In genomic region chr11:116843261-116844233, GRCm38 (mm10) we compare ENCODE assay signal across 8 mouse cellular contexts. TPM values are rescaled to one million over a fixed set of nuclear protein-coding genes. Genes with fewer than 3 reads are reported as not detected.
A peak's percentile ranks its signal among the peaks of the same experiment; 100 is the strongest.
DNase-seq lines count a peak whose midpoint lies in the region; ATAC-seq and TF ChIP-seq lines count a peak whose summit lies in the region.

Gene Mettl23 (plus strand): TSS chr11:116843278.
Gene Jmjd6 (minus strand): TSS chr11:116843449.

- H3K9me3 ChIP-seq in embryonic facial prominence, embryonic 14.5 days (ENCODE audit: control insufficient read depth, low read length), result no peaks in the 10 kb centered on the region
- H3K9me3 ChIP-seq in limb, embryonic 13.5 days, result no peaks in the 10 kb centered on the region
- no peaks in the 10 kb centered on the region for H3K9me3 ChIP-seq in midbrain, embryonic 16.5 days (replicated peaks; ENCODE audit: control insufficient read depth, low read length, poor library complexity, severe bottlenecking)

- H3K79me2 ChIP-seq in heart, adult 2 months (replicated peaks; ENCODE audit: control insufficient read depth, insufficient read depth, low read length), result no peaks in the 10 kb centered on the region; the same call in 1 of the 2 replicates

- no peak for TF ChIP-seq CTCF in heart, adult 2 months (IDR thresholded peaks at IDR 0.05)

- TF ChIP-seq EP300 in heart, adult 2 months (IDR thresholded peaks at IDR 0.05; ENCODE audit: insufficient read depth, low read depth, low read length), result peak; percentile 82; the same call in 1 of the 2 replicates

- WGBS in embryonic facial prominence, embryonic 14.5 days, result under 1% methylated on average over 50 of the region's 72 CpGs
- WGBS in heart, adult 2 months, result 1% methylated on average over 72 of the region's 72 CpGs
- WGBS in limb, embryonic 13.5 days, result under 1% methylated on average over 72 of the region's 72 CpGs
- under 1% methylated on average over 72 of the region's 72 CpGs for WGBS in midbrain, embryonic 16.5 days

- peak within 1 kb of the TSS; percentile 60 for H3K4me2 ChIP-seq in embryonic facial prominence, embryonic 14.5 days (ENCODE audit: low read depth, low read length)
- H3K4me2 ChIP-seq in limb, embryonic 13.5 days (replicated peaks), result peak within 1 kb of the TSS; percentile 90
- H3K4me2 ChIP-seq in midbrain, embryonic 16.5 days (ENCODE audit: low read length), result peak within 1 kb of the TSS; percentile 85

- peak within 1 kb of the TSS; percentile 84 for H3K9ac ChIP-seq in embryonic facial prominence, embryonic 14.5 days (ENCODE audit: low read depth, low read length)
- peak within 1 kb of the TSS; percentile 81 for H3K9ac ChIP-seq in heart, adult 2 months (ENCODE audit: low read depth, low read length)
- peak within 1 kb of the TSS; percentile 90 for H3K9ac ChIP-seq in limb, embryonic 13.5 days
- H3K9ac ChIP-seq in midbrain, embryonic 16.5 days (ENCODE audit: low read depth, low read length), result peak within 1 kb of the TSS; percentile 90

- intact Hi-C loops in heart, adult 2 months (cut with DNase I), result loop anchor here (1.0 to 2.0 kb wide), 2 partner anchors 8 to 17 kb away; no protein-coding TSS in a partner anchor

- H3K4me1 ChIP-seq in embryonic facial prominence, embryonic 14.5 days (ENCODE audit: control insufficient read depth, insufficient read depth, low read length), result peaks cover 23% of the 10 kb centered on the region
- H3K4me1 ChIP-seq in heart, adult 2 months (ENCODE audit: control insufficient read depth, insufficient read depth, low read length), result peaks cover 5% of the 10 kb centered on the region
- H3K4me1 ChIP-seq in limb, embryonic 13.5 days, result peaks cover 39% of the 10 kb centered on the region
- H3K4me1 ChIP-seq in midbrain, embryonic 16.5 days (ENCODE audit: control insufficient read depth, insufficient read depth, low read length), result peaks cover 38% of the 10 kb centered on the region

- peak within 1 kb of the TSS; percentile 97 for H3K27ac ChIP-seq in embryonic facial prominence, embryonic 14.5 days (replicated peaks; ENCODE audit: low read depth, low read length)
- H3K27ac ChIP-seq in heart, adult 2 months, result peak within 1 kb of the TSS; percentile 98
- H3K27ac ChIP-seq in limb, embryonic 13.5 days, result peak within 1 kb of the TSS; percentile 98
- H3K27ac ChIP-seq in midbrain, embryonic 16.5 days (ENCODE audit: low read length), result peak within 1 kb of the TSS; percentile 97

- TF ChIP-seq POLR2A in heart, adult 2 months (IDR thresholded peaks at IDR 0.05; ENCODE audit: insufficient read depth, low read depth, low read length), result peak; percentile 62

- no peaks in the 10 kb centered on the region for H3K27me3 ChIP-seq in embryonic facial prominence, embryonic 14.5 days (replicated peaks; ENCODE audit: control insufficient read depth, insufficient read depth, low read length)
- H3K27me3 ChIP-seq in heart, adult 2 months (ENCODE audit: control insufficient read depth, insufficient read depth, low read length), result no peaks in the 10 kb centered on the region
- no peaks in the 10 kb centered on the region for H3K27me3 ChIP-seq in limb, embryonic 13.5 days
- no peaks in the 10 kb centered on the region for H3K27me3 ChIP-seq in midbrain, embryonic 16.5 days (ENCODE audit: control insufficient read depth, insufficient read depth, low read depth, low read length)

- DNase-seq in 3T3-L1 (ENCODE audit: low read depth, low spot score), result peak; percentile 97
- peak; percentile 88 to 94 for DNase-seq in adrenal gland, postnatal 4 days (ENCODE audit: low spot score in 2 of 2)
- DNase-seq in embryonic facial prominence, embryonic 14.5 days (ENCODE audit: low spot score), result peak; percentile 99
- DNase-seq in heart, adult 2 months, result peak; percentile 96 to 99
- DNase-seq in kidney, adult 8-10 months, result peak; percentile 98
- peak; percentile 89 to 96 for DNase-seq in spleen, postnatal 10 days (ENCODE audit: low spot score in 2 of 2)

- H3K4me3 ChIP-seq in embryonic facial prominence, embryonic 14.5 days (ENCODE audit: low read depth, low read length), result peak within 1 kb of the TSS; percentile 74
- H3K4me3 ChIP-seq in heart, adult 2 months, result peak within 1 kb of the TSS; percentile 99
- H3K4me3 ChIP-seq in limb, embryonic 13.5 days, result peak within 1 kb of the TSS; percentile 83
- H3K4me3 ChIP-seq in midbrain, embryonic 16.5 days (ENCODE audit: low read depth, low read length), result peak within 1 kb of the TSS; percentile 84

- peaks cover 42% of the 10 kb centered on the region for H3K36me3 ChIP-seq in embryonic facial prominence, embryonic 14.5 days (ENCODE audit: control insufficient read depth, insufficient read depth, low read length)
- peaks cover 20% of the 10 kb centered on the region for H3K36me3 ChIP-seq in heart, adult 2 months (ENCODE audit: control insufficient read depth, insufficient read depth, low read length)
- H3K36me3 ChIP-seq in limb, embryonic 13.5 days, result peaks cover 44% of the 10 kb centered on the region
- peaks cover 9% of the 10 kb centered on the region for H3K36me3 ChIP-seq in midbrain, embryonic 16.5 days (ENCODE audit: control insufficient read depth, insufficient read depth, low read length)

- ATAC-seq in embryonic facial prominence, embryonic 14.5 days (ENCODE audit: low read depth), result peak; percentile 97
- peak; percentile 96 for ATAC-seq in limb, embryonic 13.5 days (ENCODE audit: low FRiP score, low read depth)
- ATAC-seq in midbrain, embryonic 16.5 days, result peak; percentile 97

RNA-seq across cellular contexts. Expression of gene Mettl23, which starts in this region (rescaled TPM):
- 10 to 100 TPM; 34.1 to 34.2 TPM for total RNA-seq in adrenal gland, postnatal 4 days (2021)
- 75.8 and 77.4 TPM in 2 replicates for polyA plus RNA-seq in embryonic facial prominence, embryonic 14.5 days (2014; fragmentation: Nextera tagmentation; extraction: Ambion mirVana)
- 10 to 100 TPM; 38.3 to 40.5 TPM for total RNA-seq in heart, adult 2 months (2021)
- 34.3 and 59.4 TPM in 2 replicates for polyA plus RNA-seq in heart, adult 2 months (2012; rRNA removed)
- 72.2 and 79.0 TPM in 2 replicates for polyA plus RNA-seq in limb, embryonic 13.5 days (2015; fragmentation: Nextera tagmentation; extraction: Ambion mirVana)
- polyA plus RNA-seq in midbrain, embryonic 16.5 days (2015; fragmentation: Nextera tagmentation; extraction: Ambion mirVana), result 65.2 and 67.4 TPM in 2 replicates

RNA-seq across cellular contexts. Expression of gene Jmjd6, which starts in this region (rescaled TPM):
- total RNA-seq in adrenal gland, postnatal 4 days (2021), result 10 to 100 TPM; 38.6 to 39.2 TPM
- 72.9 and 74.8 TPM in 2 replicates for polyA plus RNA-seq in embryonic facial prominence, embryonic 14.5 days (2014; fragmentation: Nextera tagmentation; extraction: Ambion mirVana)
- 10 to 100 TPM; 34.1 to 37.4 TPM for total RNA-seq in heart, adult 2 months (2021)
- 14.6 and 20.9 TPM in 2 replicates for polyA plus RNA-seq in heart, adult 2 months (2012; rRNA removed)
- 76.6 and 82.6 TPM in 2 replicates for polyA plus RNA-seq in limb, embryonic 13.5 days (2015; fragmentation: Nextera tagmentation; extraction: Ambion mirVana)
- 66.3 and 73.0 TPM in 2 replicates for polyA plus RNA-seq in midbrain, embryonic 16.5 days (2015; fragmentation: Nextera tagmentation; extraction: Ambion mirVana)

Comparison
In these comparisons a context has a peak if more than half of its experiments do, and no peak if none do; other contexts are left out.
1. Peak in every context shown above with its lines: DNase-seq, ATAC-seq, H3K4me3 ChIP-seq and H3K27ac ChIP-seq.